Mouse (Mus musculus) embryonic facial prominence, embryonic 11.5 days (tissue): ENCODE measurements around the gene Zscan26. TPM values are rescaled to one million over a fixed set of nuclear protein-coding genes. Genes with fewer than 3 reads are reported as not detected.

Experiments used
- ATAC-seq: fragments of 200-750 bp; cut with Nextera tagmentation; replicated peaks from 2 replicates; pipeline ENCODE4 v1.8.0; 2017; ENCODE audit warnings: low read depth; ENCODE audit not compliant: insufficient number of reproducible peaks, low FRiP score, low TSS enrichment
- DNase-seq: peaks from one replicate; pipeline ENCODE4 v3.0.0-alpha.2; 2015; ENCODE audit warnings: low spot score
- H3K27ac ChIP-seq: fragments of 300-500 bp; sonication (generic); replicated peaks from 2 replicates; pipeline ENCODE4 v1.5.1; 2014; ENCODE audit warnings: mild to moderate bottlenecking, low read depth, low read length, control low read depth
- H3K27me3 ChIP-seq: fragments of 300-500 bp; sonication (generic); 2 replicates; pipeline ENCODE4 v1.6.1; 2014; ENCODE audit warnings: mild to moderate bottlenecking, low read length, moderate library complexity, mixed read lengths; ENCODE audit not compliant: control insufficient read depth, insufficient read depth
- H3K36me3 ChIP-seq: fragments of 300-500 bp; sonication (generic); replicated peaks from 2 replicates; pipeline ENCODE4 v1.6.1; 2014; ENCODE audit warnings: low read depth, mild to moderate bottlenecking, low read length, moderate library complexity, mixed read lengths; ENCODE audit not compliant: control insufficient read depth, insufficient read depth
- H3K4me1 ChIP-seq: fragments of 300-500 bp; sonication (generic); 2 replicates; pipeline ENCODE4 v1.6.1; 2014; ENCODE audit warnings: low read length, mixed read lengths; ENCODE audit not compliant: control insufficient read depth, insufficient read depth
- H3K4me2 ChIP-seq: fragments of 300-500 bp; sonication (generic); 2 replicates; pipeline ENCODE4 v1.6.1; 2014; ENCODE audit warnings: low read depth, mild to moderate bottlenecking, control low read depth, low read length, moderate library complexity
- H3K4me3 ChIP-seq: fragments of 300-500 bp; sonication (generic); 2 replicates; pipeline ENCODE4 v1.5.1; 2014; ENCODE audit warnings: low read depth, low read length, control low read depth
- H3K9ac ChIP-seq: fragments of 300-500 bp; sonication (generic); replicated peaks from 2 replicates; pipeline ENCODE4 v1.6.1; 2014; ENCODE audit warnings: mild to moderate bottlenecking, control low read depth, low read length
- H3K9me3 ChIP-seq: fragments of 300-500 bp; sonication (generic); replicated peaks from 2 replicates; pipeline ENCODE4 v1.6.1; 2016; ENCODE audit warnings: mild to moderate bottlenecking, low read length, inconsistent platforms, mixed read lengths; ENCODE audit not compliant: control insufficient read depth
- WGBS: fragments of 180-500 bp; shearing (Covaris S2); extraction: QIAGEN DNeasy Blood & Tissue Kit; methylation state at CpG from one replicate; pipeline ENCODE4 v1.1.7; 2014; 5-methylcytosine and 5-hydroxymethylcytosine counted together
- polyA plus RNA-seq: library from polyadenylated mRNA; unstranded; fragments of >200 nt; fragmentation: Nextera tagmentation; extraction: Ambion mirVana; gene quantifications from 2 replicates; pipeline ENCODE4 v1.2.1, GENCODE M21; 2014

Gene Zscan26
- polyA plus RNA-seq, 1 experiment from 2014 or later, result 19.3 TPM

DNA sequence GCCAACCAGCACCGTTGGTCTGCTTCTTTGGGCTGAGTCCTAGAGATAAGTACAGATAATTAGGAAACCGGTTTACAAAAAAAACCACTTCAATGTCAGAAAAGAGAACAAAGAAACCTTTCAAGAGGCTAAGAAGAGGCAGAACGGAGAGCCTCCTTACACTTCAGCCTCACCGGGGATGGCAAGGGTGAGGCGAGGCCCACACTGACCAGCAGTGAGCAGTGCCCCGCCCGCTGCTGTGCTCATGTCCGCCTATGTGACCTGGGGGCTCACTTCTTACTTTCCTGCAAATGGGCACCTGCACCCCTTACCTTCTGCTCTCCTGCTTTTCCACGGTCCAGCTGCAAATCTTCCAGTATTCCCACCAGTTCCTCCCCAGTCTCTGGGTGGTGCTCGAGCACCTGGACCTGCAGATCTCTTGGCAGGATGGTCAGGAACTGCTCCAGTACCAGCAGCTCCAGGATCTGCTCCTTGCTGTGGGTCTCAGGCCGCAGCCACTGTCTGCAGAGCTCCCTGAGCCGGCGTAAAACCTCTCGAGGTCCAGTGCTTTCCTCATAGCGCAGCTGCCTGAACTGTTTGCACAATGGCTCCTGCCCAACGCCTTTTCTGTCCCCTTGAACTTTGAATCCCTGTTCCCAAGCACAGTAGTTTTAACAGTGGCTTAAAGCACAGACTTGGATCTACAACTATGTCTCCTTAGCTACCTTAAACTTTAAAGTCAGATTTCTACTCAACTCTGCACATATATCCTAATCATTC lies 5.5 kb downstream of the Zscan26 start:
- H3K36me3 ChIP-seq, result peaks cover 3% of the 10 kb centered on the region

DNA sequence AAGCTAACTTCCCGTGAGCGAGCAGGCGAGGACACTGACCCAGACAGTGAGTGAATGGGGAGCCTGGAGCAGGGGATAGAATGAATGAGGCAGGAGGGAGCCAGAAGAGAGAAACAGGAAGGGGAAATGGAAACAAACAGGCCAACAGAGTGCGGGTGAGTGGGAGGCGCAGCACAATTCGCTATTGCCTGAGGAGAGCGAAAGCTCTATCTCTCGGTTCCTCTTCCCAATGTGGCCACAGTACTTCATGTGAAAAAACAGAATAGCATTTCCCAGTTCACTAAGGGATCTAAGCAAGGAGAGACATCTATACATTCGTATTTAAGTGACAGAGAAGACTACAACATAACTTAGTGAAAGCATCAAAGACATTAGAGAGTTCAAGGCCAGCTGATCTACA lies 6.7 kb downstream of the Zscan26 start:
- DNase-seq (no peak), ATAC-seq (no peak)
- no peaks in the 10 kb centered on the region for H3K9me3 ChIP-seq
- H3K4me1 ChIP-seq, result no peaks in the 10 kb centered on the region
- no peak overlapping the region for H3K9ac ChIP-seq
- no peak overlapping the region for H3K4me3 ChIP-seq
- WGBS, result 90% methylated on average over 9 of the region's 9 CpGs
- no peaks in the 10 kb centered on the region for H3K27me3 ChIP-seq
- H3K4me2 ChIP-seq, result no peak overlapping the region
- H3K36me3 ChIP-seq, result peaks cover 3% of the 10 kb centered on the region
- H3K27ac ChIP-seq, result no peak overlapping the region

More for the DNA sequence above, 5.5 kb downstream of the Zscan26 start:
- no peak overlapping the region for H3K27ac ChIP-seq
- DNase-seq (no peak), ATAC-seq (no peak)
- H3K9me3 ChIP-seq, result no peaks in the 10 kb centered on the region
- H3K27me3 ChIP-seq, result no peaks in the 10 kb centered on the region
- H3K4me1 ChIP-seq, result no peaks in the 10 kb centered on the region
- H3K4me3 ChIP-seq, result no peak overlapping the region
- no peak overlapping the region for H3K9ac ChIP-seq
- WGBS, result 77% methylated on average over 16 of the region's 16 CpGs
- no peak overlapping the region for H3K4me2 ChIP-seq

DNA sequence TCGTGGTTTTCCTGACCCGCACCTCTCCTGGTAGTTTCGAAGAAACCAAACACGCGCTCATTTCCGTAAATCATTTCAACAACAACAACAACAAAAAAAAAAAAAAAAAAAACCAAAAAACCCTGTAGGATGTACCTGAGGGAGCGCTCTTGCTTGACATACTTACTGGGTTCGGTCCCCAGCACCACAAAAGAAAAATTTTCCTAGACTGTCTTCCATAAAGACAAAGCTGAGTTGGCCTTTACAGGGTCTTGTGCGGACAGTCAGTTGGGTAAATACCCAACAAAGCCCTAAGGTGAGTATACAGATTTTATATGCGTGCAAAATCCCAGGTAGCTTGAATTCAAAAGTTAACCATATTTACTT lies 12.3 kb downstream of the Zscan26 start:
- Histone ChIP-seq H3K36me3 (no peaks in the 10 kb centered on the region; the same call in 1 of the 2 replicates), H3K9me3 (no peaks in the 10 kb centered on the region), H3K4me3 (peak overlapping the region; percentile 50), H3K27me3 (no peaks in the 10 kb centered on the region), H3K27ac (no peak overlapping the region), H3K9ac (peak overlapping the region; percentile 79), H3K4me2 (peak overlapping the region; percentile 85), H3K4me1 (no peaks in the 10 kb centered on the region)
- DNase-seq (peak; percentile 2), ATAC-seq (peak; percentile 14; the same call in 1 of the 2 replicates)
- WGBS, result 15% methylated on average over 10 of the region's 10 CpGs

DNA sequence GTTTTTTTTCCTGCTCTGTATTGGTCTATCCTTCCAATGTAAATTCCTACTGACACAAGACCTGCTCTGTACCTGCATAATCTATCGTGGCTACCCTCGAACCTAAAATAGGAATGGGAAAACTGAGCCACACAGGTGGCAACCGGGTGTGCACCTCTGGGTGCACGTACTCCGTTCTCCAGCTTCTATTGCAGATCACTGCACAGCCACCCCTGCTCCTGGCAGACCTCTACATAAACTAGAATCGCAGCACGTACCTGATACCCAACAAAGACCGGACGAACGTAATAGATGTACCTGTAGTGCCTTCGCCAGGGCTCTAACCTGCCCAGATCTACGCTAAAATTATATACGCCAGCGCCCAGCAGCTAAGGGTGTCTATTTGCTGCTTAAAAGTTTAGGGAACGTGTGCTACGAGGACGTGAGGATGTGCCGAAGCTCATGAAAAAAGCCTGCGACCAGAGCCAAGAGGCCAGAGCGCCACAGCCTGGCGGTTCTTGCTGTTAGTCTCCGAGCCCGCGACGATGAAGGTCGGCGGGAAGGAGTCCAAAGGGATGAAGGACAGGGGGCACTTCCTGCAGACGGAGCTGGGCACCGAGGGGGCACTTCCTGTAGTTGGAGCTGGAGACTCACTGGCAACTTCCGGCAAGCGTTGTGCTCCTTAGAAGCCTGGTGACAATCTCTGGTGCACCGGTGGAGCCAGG lies 12.9 kb downstream of the Zscan26 start, which contains the start of gene Pgbd1:
Gene Pgbd1, minus strand, starts transcription at position 556 of the 704 bp plus-strand sequence.
- Histone ChIP-seq H3K36me3 (no peaks in the 10 kb centered on the region; the same call in 1 of the 2 replicates), H3K9ac (peak within 1 kb of the TSS; percentile 79), H3K4me2 (peak within 1 kb of the TSS; percentile 85), H3K27me3 (no peaks in the 10 kb centered on the region), H3K4me3 (peak within 1 kb of the TSS; percentile 50), H3K4me1 (no peaks in the 10 kb centered on the region), H3K27ac (peak within 1 kb of the TSS; percentile 47), H3K9me3 (no peaks in the 10 kb centered on the region)
- ATAC-seq (peak; percentile 92), DNase-seq (peak; percentile 83)
- WGBS, result 1% methylated on average over 32 of the region's 32 CpGs

DNA sequence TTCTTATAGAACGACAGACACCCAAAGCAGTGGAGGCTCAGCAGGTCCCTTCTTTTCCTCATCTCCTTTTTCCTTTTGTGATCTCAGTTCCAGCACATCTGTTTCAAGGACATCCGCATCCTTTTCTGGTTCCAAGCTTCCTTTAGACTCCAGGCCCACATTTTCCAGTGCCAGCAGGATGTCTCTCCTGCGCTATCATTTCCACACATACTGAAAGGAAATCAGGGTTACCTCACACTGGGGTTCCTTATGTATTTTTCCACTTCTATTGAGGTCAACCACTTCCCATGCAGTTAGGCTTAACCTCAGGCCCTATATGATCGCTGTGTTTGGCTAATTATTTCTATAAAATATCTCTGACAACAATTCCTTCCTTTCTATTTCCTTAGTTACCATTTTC lies 18.1 kb downstream of the Zscan26 start:
- no peak overlapping the region for H3K4me2 ChIP-seq
- H3K9ac ChIP-seq, result no peak overlapping the region
- no peaks in the 10 kb centered on the region for H3K9me3 ChIP-seq
- no peaks in the 10 kb centered on the region for H3K4me1 ChIP-seq
- H3K27me3 ChIP-seq, result no peaks in the 10 kb centered on the region
- H3K27ac ChIP-seq, result no peak overlapping the region
- no peaks in the 10 kb centered on the region for H3K36me3 ChIP-seq
- ATAC-seq (no peak), DNase-seq (no peak)
- WGBS, result 87% methylated on average over 4 of the region's 4 CpGs
- no peak overlapping the region for H3K4me3 ChIP-seq

DNA sequence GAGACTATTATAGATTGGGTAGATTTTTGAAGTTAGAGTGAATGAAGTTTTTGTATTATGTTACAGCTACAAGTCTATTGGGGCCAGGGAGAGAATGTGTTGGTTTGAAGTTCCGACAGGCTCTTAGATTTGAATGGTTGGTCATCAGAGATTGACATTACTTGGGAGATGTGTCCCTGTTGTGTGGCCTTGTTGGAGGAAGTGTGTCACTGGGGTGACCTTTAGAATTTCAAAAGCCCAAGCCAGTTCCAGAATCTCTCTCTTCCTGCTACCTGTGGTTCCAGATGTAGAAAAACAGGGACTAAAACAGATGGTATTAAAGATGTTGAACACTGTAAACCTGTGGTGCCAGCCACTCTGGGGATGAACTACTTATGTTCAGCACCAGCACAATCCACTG lies 25.9 kb downstream of the Zscan26 start:
- no peak overlapping the region for H3K4me3 ChIP-seq
- WGBS, result 88% methylated on average over 1 of the region's 1 CpGs

DNA sequence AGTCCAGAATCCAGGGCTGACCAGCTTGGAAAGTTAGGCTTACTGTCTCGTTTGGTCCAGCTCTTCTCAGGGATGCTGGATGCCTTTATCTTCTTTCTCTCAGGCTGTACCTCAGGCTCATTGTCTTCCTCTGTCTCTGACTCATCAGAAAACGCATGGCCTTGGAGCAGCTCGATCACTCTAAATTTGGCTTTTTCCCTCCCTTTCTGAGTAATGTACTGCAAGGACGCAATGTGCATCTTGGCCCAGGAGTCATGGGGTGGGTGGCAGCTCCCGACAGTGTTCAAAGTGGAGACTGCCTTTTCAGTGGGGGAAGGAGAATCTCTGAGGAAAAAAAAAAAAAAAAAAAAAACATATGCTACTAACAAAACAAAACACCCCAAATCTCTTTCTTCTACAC lies 30.2 kb downstream of the Zscan26 start:
- no peak for DNase-seq
- no peak overlapping the region for H3K4me3 ChIP-seq
- H3K27me3 ChIP-seq, result no peaks in the 10 kb centered on the region
- WGBS, result 55% methylated on average over 5 of the region's 5 CpGs
- H3K4me2 ChIP-seq, result no peak overlapping the region
- H3K36me3 ChIP-seq, result no peaks in the 10 kb centered on the region
- no peak overlapping the region for H3K27ac ChIP-seq
- no peak overlapping the region for H3K9ac ChIP-seq
- H3K4me1 ChIP-seq, result no peaks in the 10 kb centered on the region
- no peaks in the 10 kb centered on the region for H3K9me3 ChIP-seq
- no peak for ATAC-seq

More for the DNA sequence above, 25.9 kb downstream of the Zscan26 start:
- H3K9ac ChIP-seq, result no peak overlapping the region
- no peak overlapping the region for H3K27ac ChIP-seq
- H3K36me3 ChIP-seq, result no peaks in the 10 kb centered on the region
- no peaks in the 10 kb centered on the region for H3K9me3 ChIP-seq
- DNase-seq (no peak), ATAC-seq (no peak)
- no peaks in the 10 kb centered on the region for H3K27me3 ChIP-seq
- H3K4me2 ChIP-seq, result no peak overlapping the region
- no peaks in the 10 kb centered on the region for H3K4me1 ChIP-seq

DNA sequence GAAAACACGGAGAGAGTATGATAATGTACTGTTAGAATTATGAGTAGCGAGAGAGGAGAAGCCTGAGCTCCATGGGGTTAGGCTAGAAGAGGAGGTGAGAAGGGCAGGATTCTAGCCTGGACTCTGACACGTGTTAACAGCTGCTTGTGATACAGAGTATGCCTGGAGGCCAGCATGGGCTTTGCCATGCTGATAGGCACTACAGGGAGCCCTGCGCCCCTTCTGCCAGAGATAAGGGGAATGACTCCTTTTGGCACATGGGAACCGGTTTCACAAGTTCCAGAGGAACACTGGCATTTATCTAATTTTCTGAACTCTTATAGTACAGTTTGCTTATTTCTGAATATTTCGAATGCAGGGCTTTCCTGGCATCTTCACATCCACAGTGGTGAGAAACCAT lies 34.7 kb downstream of the Zscan26 start:
- Histone ChIP-seq H3K36me3 (no peaks in the 10 kb centered on the region), H3K9ac (no peak overlapping the region), H3K4me3 (no peak overlapping the region), H3K4me2 (no peak overlapping the region), H3K4me1 (no peaks in the 10 kb centered on the region), H3K27me3 (no peaks in the 10 kb centered on the region), H3K9me3 (no peaks in the 10 kb centered on the region), H3K27ac (no peak overlapping the region)
- WGBS, result 59% methylated on average over 6 of the region's 6 CpGs
- ATAC-seq (no peak), DNase-seq (no peak)
